Mouse (Mus musculus) G1E (cell line): Measurements from ENCODE around the gene Nfix.

Source experiments
- CTCF ChIP-seq: IDR thresholded peaks from 2 replicates; pipeline ENCODE4 v1.5.1; 2012; ENCODE audit warnings: low read depth, low read length, inconsistent platforms, mixed read lengths
- GATA1 ChIP-seq: IDR thresholded peaks from 2 replicates; pipeline ENCODE4 v1.6.1; 2012; ENCODE audit warnings: borderline replicate concordance, low read length, inconsistent platforms, mixed read lengths
- POLR2AphosphoS5 ChIP-seq: IDR thresholded peaks from 2 replicates; pipeline ENCODE4 v1.6.1; 2012; ENCODE audit warnings: low read depth, low read length, inconsistent platforms; ENCODE audit not compliant: insufficient replicate concordance

DNA sequence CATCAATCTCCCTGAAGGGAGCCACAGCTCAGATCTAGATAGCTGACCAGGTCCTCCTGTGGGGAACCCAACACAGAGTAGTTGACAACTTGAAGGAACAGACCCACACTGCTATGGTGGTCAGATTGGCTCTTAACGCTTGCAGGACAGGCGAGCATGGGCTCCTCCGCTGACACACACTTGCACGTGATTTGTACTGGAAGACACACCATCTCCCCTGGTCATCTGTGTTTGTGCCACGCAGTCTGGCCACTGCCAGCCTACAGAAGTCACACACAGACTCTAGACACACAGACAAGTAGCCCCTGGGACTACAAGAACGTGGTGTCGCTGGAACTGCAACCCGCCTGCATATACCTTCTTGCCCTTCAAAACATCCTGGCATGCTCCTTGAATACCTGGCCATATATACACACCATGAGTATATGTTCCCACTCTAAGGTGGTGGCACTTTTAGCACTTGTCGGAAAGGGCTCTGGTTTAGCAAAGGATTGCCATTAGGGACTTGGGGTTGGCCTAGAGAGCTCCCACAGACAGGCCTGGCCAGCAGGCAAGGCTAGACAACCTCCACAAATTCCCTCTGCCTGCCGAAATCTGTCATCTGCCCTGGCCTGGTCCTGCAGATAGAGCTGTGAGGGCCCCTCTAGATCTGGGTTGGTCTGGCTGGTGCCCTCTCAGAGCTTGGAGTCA, 1.6 kb downstream of the Nfix start:
- TF ChIP-seq GATA1 (no peak), CTCF (no peak), POLR2AphosphoS5 (no peak)
